Mouse (Mus musculus) megakaryocyte, embryonic 14.5 days (primary cell): ENCODE data around the gene Tmem220.

Experiments
- FLI1 ChIP-seq: IDR thresholded peaks from 2 replicates; pipeline ENCODE4 v1.6.1; 2012; ENCODE audit warnings: low read length, inconsistent platforms, mixed read lengths
- GATA1 ChIP-seq: IDR thresholded peaks from 3 replicates; pipeline ENCODE4 v1.6.1; 2012; ENCODE audit warnings: mixed read lengths, low read length, inconsistent platforms, borderline replicate concordance

- TF ChIP-seq FLI1 (no peak), GATA1 (no peak)
Measured at GRCm38 (mm10) chr11:67083239-67083638, 58.3 kb downstream of the Tmem220 start.
